Mouse (Mus musculus) liver, adult 2 months (tissue): Measurements from ENCODE around the gene Nxt2. TPM values are rescaled to one million over a fixed set of nuclear protein-coding genes. Genes with fewer than 3 reads are reported as not detected.

Experiments
- DNase-seq: peaks from one replicate; pipeline ENCODE4 v3.0.0-alpha.2; 2011; ENCODE audit warnings: low read depth, low spot score; ENCODE audit errors: extremely low read depth
- H3K27ac ChIP-seq: fragments of 200-500 bp; replicated peaks from 2 replicates; pipeline ENCODE4 v1.5.1; 2012; ENCODE audit warnings: low read depth, mild to moderate bottlenecking, control low read depth, inconsistent platforms, low read length; ENCODE audit not compliant: insufficient read depth
- H3K27me3 ChIP-seq: fragments of 200-500 bp; 2 replicates; pipeline ENCODE4 v1.6.1; 2012; ENCODE audit warnings: mild to moderate bottlenecking, moderate library complexity, low read length, inconsistent platforms; ENCODE audit not compliant: control insufficient read depth, insufficient read depth
- H3K36me3 ChIP-seq: fragments of 200-500 bp; 2 replicates; pipeline ENCODE4 v1.6.1; 2012; ENCODE audit warnings: low read length, inconsistent platforms; ENCODE audit not compliant: control insufficient read depth, insufficient read depth
- H3K4me1 ChIP-seq: fragments of 200-500 bp; 2 replicates; pipeline ENCODE4 v1.6.1; 2011; ENCODE audit warnings: low read length; ENCODE audit not compliant: control insufficient read depth, insufficient read depth
- H3K4me3 ChIP-seq: fragments of 200-500 bp; 2 replicates; pipeline ENCODE4 v1.5.1; 2011; ENCODE audit warnings: low read depth, mild to moderate bottlenecking, control low read depth, low read length, moderate library complexity; ENCODE audit not compliant: insufficient read depth
- H3K79me2 ChIP-seq: fragments of 200-500 bp; 2 replicates; pipeline ENCODE4 v1.6.1; 2012; ENCODE audit warnings: inconsistent platforms, mild to moderate bottlenecking, low read length, moderate library complexity; ENCODE audit not compliant: control insufficient read depth, insufficient read depth
- H3K9ac ChIP-seq: fragments of 200-500 bp; 2 replicates; pipeline ENCODE4 v1.6.1; 2012; ENCODE audit warnings: low read depth, mild to moderate bottlenecking, control low read depth, inconsistent platforms, low read length
- CTCF ChIP-seq: fragments of 200-500 bp; IDR thresholded peaks from 2 replicates; pipeline ENCODE4 v1.5.1; 2011; ENCODE audit warnings: low read depth, low read length, control low read depth
- POLR2A ChIP-seq: fragments of 200-500 bp; IDR thresholded peaks from 2 replicates; pipeline ENCODE4 v1.6.1; 2011; ENCODE audit warnings: low read length, control low read depth; ENCODE audit not compliant: insufficient read depth; ENCODE audit errors: extremely low read depth
- WGBS: fragments of 180-500 bp; shearing (Covaris S2); methylation state at CpG from one replicate; pipeline ENCODE4 v1.1.7; 2018; 5-methylcytosine and 5-hydroxymethylcytosine counted together
- polyA plus RNA-seq: library from polyadenylated mRNA; depleted of rRNA; stranded (reverse); fragments of >200 nt; gene quantifications from 2 replicates; pipeline ENCODE4 v1.2.3, GENCODE M21; 2012; rRNA removed
- total RNA-seq: library from RNA; depleted of rRNA; stranded (reverse); fragments of >200 nt; gene quantifications from 2 replicates; pipeline ENCODE4 v1.2.3, GENCODE M21; 2014; rRNA removed

The Nxt2 gene
- 29.0 and 31.9 TPM in 2 replicates for total RNA-seq
- polyA plus RNA-seq = 4.4 and 6.1 TPM in 2 replicates

DNA sequence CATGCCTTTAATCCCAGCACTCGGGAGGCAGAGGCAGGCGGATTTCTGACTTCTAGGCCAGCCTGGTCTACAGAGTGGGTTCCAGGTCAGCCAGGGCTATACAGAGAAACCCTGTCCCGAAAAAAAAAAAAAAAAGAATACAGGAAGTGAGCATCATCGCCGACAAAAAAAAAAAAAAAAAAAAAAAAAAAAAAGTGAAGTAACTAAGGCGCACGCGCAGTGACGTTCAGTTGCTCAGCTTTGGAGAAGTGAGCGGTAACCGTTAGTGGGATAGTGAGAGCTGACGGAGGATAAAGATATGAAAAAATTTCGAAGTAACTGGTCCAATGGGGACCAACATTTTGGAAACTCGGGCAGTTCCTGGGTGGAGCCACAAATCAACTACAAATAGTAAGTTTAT is at the start of gene Nxt2:
Nxt2 (plus strand) TSS at position 229 of the 400 bp plus-strand sequence.
- TF ChIP-seq CTCF = no peak
- H3K36me3 ChIP-seq = no peaks in the 10 kb centered on the region
- no peaks in the 10 kb centered on the region for H3K27me3 ChIP-seq
- peak within 1 kb of the TSS; percentile 71; the same call in 1 of the 2 replicates for H3K27ac ChIP-seq
- H3K79me2 ChIP-seq = no peaks in the 10 kb centered on the region
- peak within 1 kb of the TSS; percentile 47; the same call in 1 of the 2 replicates for H3K9ac ChIP-seq
- no peaks in the 10 kb centered on the region for H3K4me1 ChIP-seq
- no peak for DNase-seq
- H3K4me3 ChIP-seq = peak within 1 kb of the TSS; percentile 61
- 87% methylated on average over 13 of the region's 14 CpGs for WGBS

DNA sequence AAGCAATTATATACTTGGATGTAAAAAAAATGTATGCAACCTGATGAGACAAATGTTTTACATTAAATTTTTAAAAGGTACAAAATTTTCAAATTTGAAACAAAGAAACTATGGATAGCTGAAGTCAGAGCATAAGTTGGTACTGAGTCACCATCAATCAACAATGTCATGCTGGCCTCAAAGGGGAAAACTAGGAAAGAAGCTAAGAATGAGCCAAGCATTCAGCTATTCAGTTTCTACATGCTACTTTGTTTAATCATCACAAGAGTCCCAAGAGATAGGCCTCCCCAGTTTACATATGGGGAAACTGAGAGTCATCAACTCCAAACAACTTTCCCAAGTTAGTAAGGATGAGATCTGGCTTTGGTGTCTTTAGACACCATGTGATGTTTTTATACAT is 49.6 kb upstream of the Nxt2 start:
- no peaks in the 10 kb centered on the region for H3K36me3 ChIP-seq
- H3K27me3 ChIP-seq = no peaks in the 10 kb centered on the region
- no peaks in the 10 kb centered on the region for H3K79me2 ChIP-seq
- H3K27ac ChIP-seq = no peak overlapping the region
- H3K4me3 ChIP-seq = no peak overlapping the region
- no peak for DNase-seq
- TF ChIP-seq POLR2A (no peak), CTCF (no peak)
- no peak overlapping the region for H3K9ac ChIP-seq
- peaks cover 2% of the 10 kb centered on the region; the same call in 1 of the 2 replicates for H3K4me1 ChIP-seq

DNA sequence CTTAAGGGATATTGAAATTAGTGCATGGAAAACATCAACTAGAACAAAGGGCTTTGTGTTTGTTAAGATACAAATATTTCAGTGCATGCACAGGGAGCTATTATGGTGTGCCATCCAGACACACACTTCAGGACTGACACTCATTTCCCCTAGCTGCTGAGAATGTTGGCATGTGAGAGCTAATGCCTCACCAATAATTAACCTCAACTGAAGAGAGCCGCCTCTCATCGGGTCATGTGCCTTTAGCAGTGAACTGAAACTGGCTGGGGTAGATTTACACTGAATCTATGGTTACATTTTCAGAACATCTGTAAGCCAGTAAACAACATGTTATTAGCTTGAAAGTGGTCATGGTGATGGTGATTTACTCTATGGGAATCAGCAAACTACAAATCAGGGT is 44.5 kb upstream of the Nxt2 start:
- H3K9ac ChIP-seq = no peak overlapping the region
- DNase-seq = peak; percentile 48
- no peak overlapping the region for H3K4me3 ChIP-seq
- no peak overlapping the region for H3K27ac ChIP-seq
- H3K4me1 ChIP-seq = peaks cover 2% of the 10 kb centered on the region; the same call in 1 of the 2 replicates
- TF ChIP-seq POLR2A (no peak), CTCF (no peak)
- H3K27me3 ChIP-seq = no peaks in the 10 kb centered on the region
- H3K79me2 ChIP-seq = no peaks in the 10 kb centered on the region
- no peaks in the 10 kb centered on the region for H3K36me3 ChIP-seq
- WGBS = 19% methylated on average over 2 of the region's 2 CpGs

DNA sequence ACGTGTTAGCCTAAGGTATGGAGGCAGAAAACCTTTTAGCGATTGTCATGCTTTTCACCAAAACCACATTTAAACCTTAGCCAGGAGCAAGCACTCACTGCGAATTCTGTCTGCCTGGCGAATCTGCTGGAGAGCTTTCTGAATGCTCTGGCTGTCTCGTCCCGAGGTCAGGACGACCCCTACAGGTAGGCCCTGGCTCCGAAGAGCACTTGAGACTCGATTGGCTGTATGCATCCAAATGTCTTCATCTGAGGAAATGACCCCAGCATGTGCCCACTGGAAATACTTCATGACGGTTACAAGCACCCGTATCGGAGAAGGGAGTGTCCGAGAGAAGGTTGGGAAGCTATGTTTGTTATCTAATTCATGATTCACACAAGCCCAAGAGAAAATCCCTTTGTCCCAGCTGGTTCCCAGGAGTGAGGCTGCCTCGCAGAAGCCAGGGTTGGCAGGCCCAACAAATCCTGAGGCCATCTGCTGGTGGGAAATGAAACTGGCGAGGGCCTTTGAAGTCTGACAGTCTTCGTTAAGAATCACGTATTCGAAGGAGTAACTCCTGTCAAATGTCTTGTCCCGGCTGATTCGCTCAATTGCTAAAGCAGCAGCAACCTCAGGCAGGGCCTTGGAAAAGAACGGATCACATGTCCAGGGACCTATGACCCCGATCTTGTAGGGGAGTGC is 37.4 kb upstream of the Nxt2 start:
- WGBS = 24% methylated on average over 22 of the region's 22 CpGs
- TF ChIP-seq CTCF (peak; percentile 46), POLR2A (no peak)
- H3K36me3 ChIP-seq = no peaks in the 10 kb centered on the region
- H3K79me2 ChIP-seq = no peaks in the 10 kb centered on the region
- H3K27me3 ChIP-seq = no peaks in the 10 kb centered on the region
- H3K4me3 ChIP-seq = no peak overlapping the region
- H3K9ac ChIP-seq = no peak overlapping the region
- no peak overlapping the region for H3K27ac ChIP-seq
- no peaks in the 10 kb centered on the region for H3K4me1 ChIP-seq
- DNase-seq = peak; percentile 1

DNA sequence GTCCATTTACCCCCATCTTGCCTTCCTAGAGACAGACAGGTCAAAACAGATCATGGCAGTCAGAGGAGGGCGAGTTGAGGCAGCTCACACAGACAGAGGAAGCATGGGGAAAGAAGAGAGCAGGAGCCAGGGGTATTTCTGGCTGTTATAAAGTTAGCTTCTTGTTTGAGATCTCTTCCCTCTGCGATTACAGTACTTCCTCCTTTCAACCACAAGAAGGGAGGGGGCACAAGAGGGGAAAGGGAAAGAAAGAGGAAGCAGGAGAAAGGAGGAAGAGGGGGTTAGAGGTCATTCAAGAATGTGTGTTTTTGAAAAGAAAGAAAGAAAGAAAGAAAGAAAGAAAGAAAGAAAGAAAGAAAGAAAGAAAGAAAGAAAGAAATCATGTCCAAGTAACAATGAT is 36.2 kb upstream of the Nxt2 start:
- 82% methylated on average over 2 of the region's 2 CpGs for WGBS
- DNase-seq = peak; percentile 17
- no peaks in the 10 kb centered on the region for H3K79me2 ChIP-seq
- no peaks in the 10 kb centered on the region for H3K36me3 ChIP-seq
- H3K27me3 ChIP-seq = no peaks in the 10 kb centered on the region
- H3K4me3 ChIP-seq = no peak overlapping the region
- no peaks in the 10 kb centered on the region for H3K4me1 ChIP-seq
- TF ChIP-seq CTCF (no peak), POLR2A (no peak)
- H3K27ac ChIP-seq = no peak overlapping the region
- H3K9ac ChIP-seq = no peak overlapping the region

DNA sequence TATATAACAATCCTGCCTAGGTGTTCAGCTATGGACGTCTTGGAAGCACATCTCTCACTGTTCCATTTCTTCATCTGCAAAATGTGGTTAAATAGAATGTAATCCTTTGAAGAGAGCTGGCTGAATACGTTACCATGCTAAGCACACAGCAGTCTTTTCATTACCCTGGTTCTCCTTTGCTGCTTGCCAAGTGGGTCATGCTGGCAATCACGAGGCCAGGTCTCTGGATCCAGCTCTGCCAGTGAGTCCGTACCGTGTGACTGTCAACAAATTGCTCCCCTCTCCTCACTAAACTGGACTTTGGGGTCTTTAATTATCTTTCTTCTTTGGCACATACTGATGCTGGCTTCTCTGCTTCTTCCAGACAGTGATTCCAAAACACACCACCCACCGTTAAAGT is 32.1 kb upstream of the Nxt2 start:
- peak; percentile 64 for DNase-seq

More for the DNA sequence above, 32.1 kb upstream of the Nxt2 start:
- Histone ChIP-seq H3K79me2 (no peaks in the 10 kb centered on the region), H3K27me3 (no peaks in the 10 kb centered on the region), H3K9ac (no peak overlapping the region), H3K4me3 (no peak overlapping the region), H3K36me3 (no peaks in the 10 kb centered on the region), H3K4me1 (no peaks in the 10 kb centered on the region), H3K27ac (no peak overlapping the region)
- TF ChIP-seq POLR2A = no peak
- no peak for TF ChIP-seq CTCF
- WGBS = 28% methylated on average over 6 of the region's 6 CpGs
